Mouse (Mus musculus): Measurements from ENCODE around the gene Cdk2ap2.
"Not testable (repeated sequence)": the region's sequence is repeated elsewhere in the genome, so short reads cannot be mapped to it uniquely, and the experiment has no call there.

The Cdk2ap2 gene

GRCm38 (mm10) chr19:4135963-4136345 is 39.0 kb downstream of the Cdk2ap2 start:
- not testable (repeated sequence) for DNase-seq (ENCODE audit: low read depth in 1 of 2, low spot score in 2 of 2)

GRCm38 (mm10) chr19:4136463-4136862 is 39.5 kb downstream of the Cdk2ap2 start:
- DNase-seq (ENCODE audit: low read depth in 1 of 2, low spot score in 2 of 2), result no peak

GRCm38 (mm10) chr19:4137913-4138312 is 40.9 kb downstream of the Cdk2ap2 start:
- DNase-seq (ENCODE audit: low read depth in 1 of 2, low spot score in 2 of 2), result no peak

- no peak for DNase-seq (ENCODE audit: low read depth in 1 of 2, low spot score in 2 of 2)
These were observed 42.5 kb downstream of the Cdk2ap2 start, which contains the start of gene Gpr152 for GRCm38 (mm10) chr19:4139446-4139845. Gene Gpr152 (plus strand): TSS chr19:4139787.

- DNase-seq (ENCODE audit: low read depth in 1 of 2, low spot score in 2 of 2), result no peak
These were observed 43.2 kb downstream of the Cdk2ap2 start for GRCm38 (mm10) chr19:4140147-4140546.

- DNase-seq (ENCODE audit: low read depth in 1 of 2, low spot score in 2 of 2), result no peak
These were observed 45.6 kb downstream of the Cdk2ap2 start for GRCm38 (mm10) chr19:4142416-4143173.

GRCm38 (mm10) chr19:4143759-4144268 is 46.8 kb downstream of the Cdk2ap2 start, which contains the start of gene Cabp4:
Gene Cabp4 (minus strand): TSS chr19:4144033.
- no peak for DNase-seq (ENCODE audit: low read depth in 1 of 2, low spot score in 2 of 2)

- no peak for DNase-seq (ENCODE audit: low read depth in 1 of 2, low spot score in 2 of 2)
These were observed 47.8 kb downstream of the Cdk2ap2 start for GRCm38 (mm10) chr19:4144550-4145498.

- no peak for DNase-seq (ENCODE audit: low read depth in 1 of 2, low spot score in 2 of 2)
These were observed 49.0 kb downstream of the Cdk2ap2 start for GRCm38 (mm10) chr19:4145936-4146335.

GRCm38 (mm10) chr19:4146366-4147021 is 49.5 kb downstream of the Cdk2ap2 start:
- no peak for DNase-seq (ENCODE audit: low read depth in 1 of 2, low spot score in 2 of 2)

GRCm38 (mm10) chr19:4147022-4147405 is 50.0 kb downstream of the Cdk2ap2 start:
- DNase-seq (ENCODE audit: low read depth in 1 of 2, low spot score in 2 of 2), result no peak

GRCm38 (mm10) chr19:4147782-4148490 is 51.0 kb downstream of the Cdk2ap2 start:
- DNase-seq (ENCODE audit: low read depth in 1 of 2, low spot score in 2 of 2), result no peak

GRCm38 (mm10) chr19:4148491-4148806 is 51.5 kb downstream of the Cdk2ap2 start, which contains the start of gene Coro1b:
Gene Coro1b (plus strand): TSS chr19:4148619.
- peak; percentile 90 to 92 for DNase-seq (ENCODE audit: low read depth in 1 of 2, low spot score in 2 of 2)
